Mouse (Mus musculus) kidney, adult 18-20 months (tissue): ENCODE data around the gene Syde1.

Experiments
- DNase-seq: peaks from one replicate; pipeline ENCODE4 v3.0.0; 2021

Syde1 gene

DNA sequence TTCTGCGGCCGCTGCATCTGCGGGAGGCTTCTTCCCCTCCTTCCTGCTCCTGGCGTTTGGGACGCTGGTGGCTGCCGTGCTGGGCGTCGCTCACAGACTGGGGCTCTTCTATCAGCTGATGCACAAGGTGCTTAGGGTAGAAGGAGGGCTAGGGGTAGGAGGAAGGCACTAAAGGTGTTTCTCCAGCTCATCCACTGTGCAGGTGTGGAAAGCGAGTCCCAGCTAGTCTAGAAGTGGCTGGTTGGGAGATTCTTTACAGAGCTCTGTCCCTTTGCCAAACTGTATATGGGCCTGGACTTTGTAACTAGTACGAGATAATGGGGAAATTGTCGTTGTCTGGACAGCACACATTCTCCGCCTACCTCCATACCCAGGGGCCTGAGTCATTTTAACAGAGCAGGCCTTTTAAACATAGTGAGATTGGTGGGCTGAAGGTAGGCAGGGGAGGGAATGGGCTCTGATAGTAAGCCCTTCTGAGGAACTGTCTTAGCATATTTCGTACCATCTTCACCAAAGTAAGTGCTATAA, 16.6 kb downstream of the Syde1 start:
- DNase-seq: no peak

DNA sequence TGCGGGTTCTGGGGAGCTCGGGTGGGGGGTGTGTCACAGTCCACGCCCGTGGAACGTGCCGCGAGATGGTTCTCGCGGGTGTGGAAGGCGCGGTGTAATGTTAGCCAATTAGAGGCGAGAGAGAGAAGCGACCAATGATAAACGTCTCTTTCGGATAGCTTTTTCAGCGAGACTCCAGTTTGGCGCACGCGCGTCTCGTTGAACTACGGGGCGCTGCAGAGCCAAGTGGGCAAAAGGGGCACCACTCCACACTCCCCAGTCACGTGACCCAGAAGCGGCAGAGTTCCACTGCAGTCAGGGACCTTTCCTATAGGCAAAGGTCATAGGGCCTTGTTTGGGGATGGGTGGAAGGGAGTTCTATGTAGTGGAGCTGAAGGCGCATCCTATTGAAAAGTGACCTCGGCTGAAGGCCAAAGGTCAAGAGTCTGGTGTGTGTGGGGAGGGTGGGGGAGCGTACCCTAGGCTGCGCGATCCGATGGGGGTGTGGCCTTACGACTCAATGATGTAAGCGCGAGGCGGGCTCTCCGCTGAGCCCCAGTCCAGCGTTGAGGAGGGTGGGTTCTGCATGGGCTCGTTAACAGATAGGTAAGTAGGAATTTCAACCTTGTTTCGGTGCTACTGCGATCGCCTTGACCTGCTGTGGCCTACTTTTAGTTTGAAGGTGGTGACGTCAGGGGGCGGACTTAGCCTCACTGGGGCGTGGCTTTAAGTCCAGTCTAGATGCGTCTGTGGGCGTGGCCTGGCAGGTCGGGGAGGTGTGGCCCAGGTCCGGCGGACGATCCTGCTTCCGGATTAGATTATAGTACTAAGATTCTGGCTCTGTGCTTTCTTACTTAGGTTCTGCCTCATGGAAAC, 17.3 kb downstream of the Syde1 start, which contains the start of gene Ilvbl:
Ilvbl (plus strand) TSS at position 97 of the 855 bp plus-strand sequence.
- DNase-seq: peak; percentile 98

DNA sequence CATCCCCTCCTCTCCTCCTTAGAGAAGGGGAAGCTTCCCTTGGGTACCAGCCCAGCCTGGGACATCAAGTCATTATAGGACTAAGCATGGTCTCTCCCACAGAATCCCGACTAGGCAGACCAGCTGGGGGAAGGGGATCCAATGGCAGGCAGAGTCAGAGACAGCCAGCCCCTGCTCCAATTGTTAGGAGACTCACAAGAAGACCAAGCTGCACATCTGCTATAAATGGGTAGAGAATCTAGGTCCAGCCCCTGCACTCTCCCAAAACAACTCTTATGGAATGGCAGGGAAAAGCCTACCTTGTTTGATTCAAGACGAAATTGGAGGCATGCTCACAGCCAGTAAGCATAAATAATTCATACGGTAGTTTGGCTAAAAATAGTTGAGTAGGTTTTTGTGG, 18.5 kb downstream of the Syde1 start:
- DNase-seq: no peak

DNA sequence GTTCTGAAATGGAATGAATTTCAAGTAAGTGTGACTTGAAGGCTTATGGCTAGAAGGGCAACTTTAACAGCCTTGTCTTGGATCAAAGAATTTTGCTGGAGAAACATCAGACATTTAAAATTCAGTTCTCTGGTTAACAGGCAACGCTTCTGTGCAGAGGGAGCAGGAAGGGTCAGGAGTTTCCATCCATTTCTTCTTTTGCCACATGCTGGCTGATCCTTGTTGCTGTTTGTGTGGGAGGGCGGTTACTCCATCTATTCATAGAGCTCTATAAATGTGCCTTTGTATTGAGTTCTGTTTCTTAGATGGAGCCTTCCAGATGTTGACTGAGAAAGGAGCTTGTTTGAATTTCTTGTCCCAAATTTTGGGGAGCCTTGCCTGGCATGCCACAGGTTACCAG, 20.9 kb downstream of the Syde1 start:
- no peak for DNase-seq

GRCm38 (mm10) chr10:78570416-78570815, 21.3 kb downstream of the Syde1 start:
- no peak for DNase-seq

DNA sequence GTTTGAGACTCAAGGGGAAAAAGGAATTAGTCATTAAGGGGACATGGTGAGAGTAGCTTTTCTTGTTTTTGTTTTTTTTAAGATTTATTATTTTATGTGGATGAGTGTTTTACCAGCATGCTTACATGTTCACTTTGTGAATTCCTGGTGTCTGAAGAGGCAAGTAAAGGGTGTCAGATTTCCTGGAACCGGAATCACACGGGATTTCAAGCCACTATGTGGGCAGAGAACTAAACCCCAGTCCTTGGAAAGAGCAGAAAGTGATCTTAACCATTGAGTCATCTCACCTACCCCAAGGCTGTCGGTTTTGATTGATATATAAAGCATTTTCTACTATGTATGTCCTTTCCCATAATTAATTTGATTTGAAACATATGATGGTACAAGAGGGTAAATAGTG, 22.1 kb downstream of the Syde1 start:
- DNase-seq: no peak

GRCm38 (mm10) chr10:78569191-78569590, 22.6 kb downstream of the Syde1 start:
- no peak for DNase-seq

GRCm38 (mm10) chr10:78565070-78565469, 26.7 kb downstream of the Syde1 start:
- DNase-seq: no peak

GRCm38 (mm10) chr10:78540943-78541342, 50.8 kb downstream of the Syde1 start:
- peak; percentile 31 for DNase-seq
